Mouse (Mus musculus) adrenal gland, postnatal 10 days (tissue): ENCODE data around the gene Gmppa. TPM values are rescaled to one million over a fixed set of nuclear protein-coding genes. Genes with fewer than 3 reads are reported as not detected.

ENCODE experiments used
- DNase-seq: peaks from one replicate; pipeline ENCODE4 v3.0.0; 2021; ENCODE audit warnings: mixed read lengths
- total RNA-seq, 2 experiments: library from RNA; stranded (reverse); gene quantifications; 2 replicates each; pipeline ENCODE4 v1.2.3; 2021

Gmppa gene
- total RNA-seq, 2 experiments from 2014 or later: 58.6 to 61.8 TPM

DNA sequence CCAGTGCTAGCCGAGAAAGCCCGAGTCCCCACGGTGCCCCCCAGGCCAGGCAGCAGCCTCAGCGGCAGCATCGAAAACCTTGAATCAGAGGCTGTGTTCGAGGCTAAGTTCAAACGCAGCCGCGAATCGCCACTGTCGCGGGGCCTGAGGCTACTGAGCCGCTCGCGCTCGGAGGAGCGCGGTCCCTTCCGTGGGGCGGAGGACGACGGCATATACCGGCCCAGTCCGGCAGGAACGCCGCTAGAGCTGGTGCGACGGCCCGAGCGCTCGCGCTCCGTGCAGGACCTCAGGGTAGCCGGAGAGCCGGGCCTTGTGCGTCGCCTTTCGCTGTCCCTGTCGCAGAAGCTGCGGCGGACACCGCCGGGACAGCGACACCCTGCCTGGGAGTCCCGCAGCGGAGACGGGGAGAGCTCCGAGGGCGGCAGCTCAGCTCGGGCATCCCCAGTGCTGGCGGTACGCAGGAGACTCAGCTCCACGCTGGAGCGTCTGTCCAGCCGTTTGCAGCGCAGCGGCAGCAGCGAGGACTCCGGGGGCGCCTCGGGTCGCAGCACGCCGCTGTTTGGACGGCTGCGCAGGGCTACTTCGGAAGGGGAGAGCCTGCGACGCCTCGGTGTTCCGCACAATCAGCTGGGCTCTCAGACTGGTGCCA, 12.8 kb upstream of the Gmppa start:
- DNase-seq: peak; percentile 70

DNA sequence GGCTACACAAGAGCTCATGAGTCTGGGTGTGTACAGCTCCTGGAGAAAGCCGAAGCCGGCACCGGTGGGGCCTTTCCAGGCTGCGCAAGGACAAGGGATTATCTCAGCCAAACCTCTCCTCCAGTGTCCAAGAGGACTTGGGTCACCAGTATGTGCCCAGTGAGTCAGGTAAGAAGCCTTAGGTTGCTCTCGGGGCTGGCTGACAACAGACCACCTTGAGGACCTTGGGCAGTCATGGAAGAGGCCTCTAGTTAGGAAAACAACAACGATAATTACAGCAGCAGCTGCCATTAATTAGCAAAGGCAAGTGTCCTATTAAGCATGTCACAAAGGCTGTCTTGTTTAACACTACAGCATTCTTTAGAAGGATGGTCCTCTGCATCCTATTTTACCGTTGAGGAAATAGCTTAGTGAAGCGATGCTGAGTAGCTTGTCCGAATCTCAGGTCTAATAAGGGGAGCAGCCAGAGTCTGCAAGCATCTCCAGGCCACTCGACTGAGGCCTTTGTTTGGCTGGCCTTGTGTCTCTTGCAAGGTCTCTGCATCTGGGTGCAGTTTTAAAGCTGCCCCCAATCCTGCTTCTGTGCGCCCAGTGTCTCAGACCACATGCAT, 11.8 kb upstream of the Gmppa start:
- no peak for DNase-seq

DNA sequence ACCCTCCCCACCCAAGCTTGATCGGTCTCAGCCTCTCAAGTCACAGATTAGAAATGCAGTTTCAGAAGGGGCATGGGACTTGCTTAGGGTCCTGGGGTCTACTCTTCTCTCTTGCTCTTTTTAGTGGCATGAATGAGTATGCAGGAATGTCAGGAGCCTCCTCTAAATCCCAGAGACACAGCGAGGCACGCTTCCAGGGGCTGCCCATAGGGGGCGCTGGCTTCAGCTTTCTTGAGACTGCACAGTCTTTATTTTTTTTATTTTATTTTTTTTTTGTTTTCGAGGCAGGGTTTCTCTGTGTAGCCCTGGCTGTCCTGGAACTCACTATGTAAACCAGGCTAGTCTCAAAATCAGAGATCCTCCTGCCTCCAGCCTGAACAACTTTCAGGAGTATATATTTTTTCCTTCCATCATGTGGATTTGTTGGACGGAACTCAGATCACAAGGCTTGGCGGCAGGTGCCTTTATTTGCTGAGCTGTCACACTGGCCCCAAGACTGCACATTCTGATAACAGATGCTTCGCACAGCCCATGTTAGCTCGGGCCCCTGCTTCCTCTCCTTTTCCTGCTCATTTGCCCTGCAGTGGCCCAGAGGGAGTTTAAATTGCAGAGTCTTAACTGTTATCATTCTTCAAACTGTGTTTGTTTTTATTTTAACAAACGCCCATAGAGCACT, 9.8 kb upstream of the Gmppa start:
- DNase-seq: peak; percentile 60

DNA sequence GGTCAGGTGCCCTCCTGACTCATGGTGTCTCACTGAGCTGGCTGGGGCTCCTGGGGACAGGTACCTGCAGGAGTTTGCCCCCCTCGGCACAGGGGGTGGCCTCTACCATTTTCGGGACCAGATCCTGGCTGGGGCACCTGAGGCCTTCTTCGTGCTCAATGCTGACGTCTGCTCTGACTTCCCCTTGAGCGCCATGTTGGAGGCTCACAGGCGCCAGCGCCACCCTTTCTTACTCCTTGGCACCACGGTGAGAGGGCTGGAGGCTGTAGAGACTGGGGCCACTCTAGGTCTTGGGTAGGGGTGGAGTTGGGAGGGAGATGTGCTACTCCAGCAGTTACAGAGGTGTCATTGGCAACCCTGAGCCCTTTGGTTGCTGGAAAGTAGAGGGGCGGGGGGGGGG, 3.1 kb downstream of the Gmppa start:
- no peak for DNase-seq

DNA sequence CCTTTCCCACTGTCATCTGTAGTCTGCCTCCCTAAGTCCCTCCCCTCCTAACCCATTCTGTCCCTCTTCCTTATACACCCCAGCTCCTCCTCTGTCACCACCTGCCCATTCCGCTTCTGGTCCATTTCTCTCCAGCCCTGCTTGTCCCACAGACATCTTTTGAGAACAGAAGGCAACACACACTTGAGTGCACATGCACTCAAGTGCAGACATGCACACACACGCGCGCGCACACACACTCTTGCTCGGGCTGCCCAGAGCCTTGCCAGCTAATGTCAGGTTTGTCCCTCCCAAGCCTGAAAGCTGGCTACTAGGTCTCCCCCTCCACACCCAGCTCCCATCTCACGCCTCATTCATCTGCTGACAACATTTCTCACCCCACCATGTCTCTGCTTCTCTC, 4.9 kb downstream of the Gmppa start:
- no peak for DNase-seq

DNA sequence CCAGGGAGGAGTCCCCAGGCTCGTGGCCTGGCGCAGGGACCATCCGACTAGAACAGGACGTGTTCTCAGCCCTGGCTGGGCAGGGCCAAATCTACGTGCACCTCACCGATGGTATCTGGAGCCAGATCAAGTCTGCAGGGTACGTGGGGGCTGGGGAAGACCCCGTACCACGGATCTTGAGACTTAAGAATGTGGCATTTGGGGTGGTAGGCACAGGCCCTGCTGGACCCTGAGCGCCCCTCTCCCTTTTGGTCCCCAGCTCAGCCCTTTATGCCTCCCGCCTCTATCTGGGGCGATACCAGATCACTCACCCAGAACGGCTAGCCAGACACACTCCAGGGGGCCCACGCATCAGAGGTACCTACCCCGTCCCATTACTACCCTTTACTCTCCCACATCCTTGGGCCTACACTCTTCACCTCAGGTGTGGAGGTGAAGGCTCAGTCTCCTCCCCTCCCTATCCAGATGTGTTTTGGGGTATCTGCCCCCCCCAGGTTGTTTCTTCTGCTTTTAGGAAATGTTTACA, 5.8 kb downstream of the Gmppa start:
- DNase-seq: no peak

DNA sequence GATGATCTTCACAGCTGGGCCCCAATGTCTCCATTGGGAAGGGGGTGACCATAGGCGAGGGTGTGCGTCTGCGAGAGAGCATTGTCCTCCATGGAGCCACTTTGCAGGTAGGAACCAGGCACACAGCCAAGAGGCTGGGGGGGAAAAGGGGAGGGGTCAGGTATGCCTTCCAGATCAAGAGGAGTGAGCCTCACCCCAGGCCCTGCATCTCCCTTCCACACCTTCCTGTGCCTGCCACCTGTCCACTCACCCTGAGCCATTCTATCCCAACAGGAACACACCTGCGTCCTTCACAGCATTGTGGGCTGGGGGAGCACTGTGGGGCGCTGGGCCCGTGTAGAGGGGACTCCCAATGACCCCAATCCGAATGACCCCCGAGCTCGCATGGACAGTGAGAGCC, 6.4 kb downstream of the Gmppa start:
- no peak for DNase-seq

DNA sequence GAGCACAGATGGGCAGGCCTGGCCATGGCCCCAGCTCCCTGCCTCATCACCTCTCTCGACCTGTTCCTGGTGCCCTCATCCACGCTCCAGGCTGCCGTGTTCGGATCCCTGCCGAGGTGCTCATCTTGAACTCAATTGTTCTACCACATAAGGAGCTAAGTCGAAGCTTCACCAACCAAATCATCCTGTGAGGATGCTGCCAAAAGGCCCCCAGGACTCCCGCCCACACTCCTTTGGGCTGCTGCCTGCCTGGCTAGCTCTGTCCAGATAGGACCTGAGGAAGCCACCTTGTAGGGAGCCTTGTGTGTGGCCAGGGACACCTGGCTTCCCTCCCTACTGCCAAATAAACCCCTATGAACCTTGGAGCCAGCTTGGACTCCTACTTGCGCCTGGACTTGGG, 7.1 kb downstream of the Gmppa start:
- no peak for DNase-seq

DNA sequence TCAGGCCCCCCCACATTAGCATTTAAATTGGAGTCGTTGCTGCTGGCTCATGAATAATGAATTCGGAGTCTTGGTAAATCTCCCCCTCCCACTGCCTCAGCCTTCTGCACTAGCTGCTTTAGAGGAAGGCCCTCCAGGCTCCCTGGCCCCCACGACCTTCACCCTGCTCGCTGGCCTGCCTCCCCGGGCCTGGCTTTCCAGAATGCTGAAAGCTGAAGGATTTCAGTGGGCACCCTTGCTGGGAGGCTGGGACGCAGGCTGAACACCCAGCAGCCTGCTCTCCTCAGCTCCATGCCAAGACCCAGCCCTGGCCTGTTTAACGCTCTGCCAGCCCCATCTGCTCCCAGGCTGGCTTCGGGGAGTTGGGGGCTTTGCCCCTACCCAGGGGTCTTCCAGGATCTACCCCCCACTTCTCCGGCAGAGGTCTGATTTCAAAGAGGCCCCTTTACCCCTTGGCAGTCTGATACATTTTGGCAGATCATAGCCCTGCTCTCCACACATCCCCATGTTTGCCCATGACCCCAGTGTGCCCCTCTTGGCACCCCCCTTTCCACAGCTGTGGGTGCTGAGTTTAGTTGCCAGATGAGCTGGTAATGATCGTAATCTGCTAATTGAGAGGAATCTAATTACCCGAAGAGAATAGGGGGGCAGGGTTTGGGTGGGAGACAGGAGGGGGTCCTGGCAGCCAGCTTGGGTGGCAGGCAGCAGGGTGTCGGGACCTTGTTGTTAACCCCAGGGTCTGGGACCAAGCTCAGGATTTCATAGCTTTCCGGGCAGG, 7.7 kb downstream of the Gmppa start:
- DNase-seq: no peak

DNA sequence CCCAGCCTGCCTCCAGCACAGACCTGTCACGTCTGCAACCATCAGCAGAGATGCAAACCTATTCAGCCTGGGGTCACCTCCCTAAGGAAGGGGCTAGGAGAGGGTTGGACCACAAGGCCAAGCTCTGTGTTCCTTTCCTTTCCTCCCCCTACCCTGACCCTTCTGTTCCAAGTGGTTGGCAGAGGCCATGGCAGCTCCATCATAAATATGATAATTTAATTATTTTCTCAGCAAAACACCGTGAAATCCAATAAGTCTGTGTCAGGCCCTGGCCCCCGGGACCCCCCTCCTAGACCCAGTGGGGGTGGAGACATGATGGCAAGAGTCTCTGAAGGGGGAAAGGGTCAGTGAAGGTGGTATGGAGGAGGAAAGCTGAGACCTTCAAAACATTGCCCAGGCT, 8.5 kb downstream of the Gmppa start:
- DNase-seq: no peak

DNA sequence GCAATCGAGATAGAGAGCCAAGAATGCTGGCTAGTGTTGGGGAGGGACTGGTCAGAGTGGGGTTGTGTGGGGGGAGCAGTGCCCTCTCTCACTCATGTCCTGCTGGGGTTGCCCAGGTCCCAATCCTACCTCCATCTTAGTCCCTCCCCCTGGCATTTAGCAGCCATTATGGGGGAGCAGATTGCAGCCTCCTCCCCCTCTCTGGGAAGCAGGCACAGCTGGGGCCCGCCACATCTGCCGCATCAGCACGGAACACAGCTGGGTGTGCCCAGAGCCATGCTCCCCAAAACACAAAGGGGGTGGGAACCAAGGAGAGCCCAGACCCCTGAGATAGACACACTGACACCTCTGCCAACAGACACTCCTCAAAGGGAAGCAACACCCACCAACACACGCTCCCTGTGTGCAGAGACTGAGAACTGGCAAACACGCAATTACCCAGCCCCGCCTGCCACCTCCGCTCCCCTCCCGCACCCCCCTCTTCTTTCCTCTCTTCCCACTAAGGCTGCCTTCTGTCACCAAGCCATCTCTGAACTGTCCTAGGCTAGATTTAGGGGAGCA, 9.5 kb downstream of the Gmppa start:
- DNase-seq: no peak

DNA sequence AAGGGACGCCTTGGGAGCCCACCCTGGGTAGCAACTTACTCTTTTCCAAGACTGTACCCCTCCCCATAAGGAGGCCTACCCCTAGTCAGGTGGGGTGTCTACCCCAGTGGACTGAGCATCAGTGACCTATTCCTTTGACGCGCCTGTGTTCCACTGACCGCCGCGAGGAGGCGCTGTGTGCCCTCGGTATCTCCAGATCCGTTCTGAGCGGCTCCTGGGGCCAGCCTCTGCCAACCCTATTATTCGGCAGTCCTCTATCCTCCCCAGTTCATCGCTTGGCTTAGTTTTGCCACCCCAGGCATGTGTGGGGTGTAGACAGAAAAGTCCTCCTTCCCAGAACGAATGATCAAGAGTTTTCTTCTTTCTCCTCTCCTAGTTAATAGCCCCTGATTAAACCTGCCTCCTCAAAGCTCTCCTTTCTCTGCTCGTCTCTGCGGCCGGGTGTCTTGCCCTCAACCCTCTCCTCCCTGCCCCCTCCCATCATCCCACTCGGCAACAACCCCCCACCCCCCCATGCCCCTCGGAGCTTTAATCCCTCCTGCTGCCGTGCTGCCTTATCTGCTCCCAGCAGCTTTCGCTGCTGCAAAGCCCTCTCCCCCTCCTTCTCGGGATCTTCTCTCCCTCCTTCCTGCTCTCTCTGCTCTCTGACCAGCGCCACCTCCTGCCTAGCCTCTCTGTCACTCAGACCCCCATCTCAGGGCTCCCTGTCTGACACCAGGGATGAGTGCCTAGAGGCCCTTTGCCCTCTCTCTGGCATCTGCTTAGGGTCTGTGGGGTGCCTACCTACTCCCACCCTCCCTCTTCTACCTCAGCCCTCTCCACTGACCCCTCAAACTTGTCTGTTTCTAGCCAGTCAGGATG, 10.3 kb downstream of the Gmppa start:
- peak; percentile 85 for DNase-seq

DNA sequence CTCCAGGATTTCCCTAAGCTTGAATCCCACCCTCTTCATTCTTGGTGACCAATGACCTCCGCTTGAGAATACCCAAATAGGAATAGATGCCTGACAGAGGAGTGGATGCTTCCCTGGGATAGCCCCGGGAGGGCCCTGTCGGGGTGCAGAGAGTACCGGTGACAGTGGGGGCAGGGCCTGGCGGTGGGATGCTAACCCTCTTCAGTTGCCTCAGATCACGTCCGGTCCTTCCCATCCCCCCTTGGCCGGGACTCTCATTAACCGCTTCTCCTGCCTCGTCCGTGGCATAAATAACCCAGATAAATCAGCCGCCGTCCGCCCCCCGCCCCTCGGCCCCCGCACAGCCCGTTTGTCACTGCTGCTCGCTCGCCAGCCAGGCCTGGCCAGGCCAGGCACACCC, 10.9 kb downstream of the Gmppa start:
- DNase-seq: peak; percentile 16

DNA sequence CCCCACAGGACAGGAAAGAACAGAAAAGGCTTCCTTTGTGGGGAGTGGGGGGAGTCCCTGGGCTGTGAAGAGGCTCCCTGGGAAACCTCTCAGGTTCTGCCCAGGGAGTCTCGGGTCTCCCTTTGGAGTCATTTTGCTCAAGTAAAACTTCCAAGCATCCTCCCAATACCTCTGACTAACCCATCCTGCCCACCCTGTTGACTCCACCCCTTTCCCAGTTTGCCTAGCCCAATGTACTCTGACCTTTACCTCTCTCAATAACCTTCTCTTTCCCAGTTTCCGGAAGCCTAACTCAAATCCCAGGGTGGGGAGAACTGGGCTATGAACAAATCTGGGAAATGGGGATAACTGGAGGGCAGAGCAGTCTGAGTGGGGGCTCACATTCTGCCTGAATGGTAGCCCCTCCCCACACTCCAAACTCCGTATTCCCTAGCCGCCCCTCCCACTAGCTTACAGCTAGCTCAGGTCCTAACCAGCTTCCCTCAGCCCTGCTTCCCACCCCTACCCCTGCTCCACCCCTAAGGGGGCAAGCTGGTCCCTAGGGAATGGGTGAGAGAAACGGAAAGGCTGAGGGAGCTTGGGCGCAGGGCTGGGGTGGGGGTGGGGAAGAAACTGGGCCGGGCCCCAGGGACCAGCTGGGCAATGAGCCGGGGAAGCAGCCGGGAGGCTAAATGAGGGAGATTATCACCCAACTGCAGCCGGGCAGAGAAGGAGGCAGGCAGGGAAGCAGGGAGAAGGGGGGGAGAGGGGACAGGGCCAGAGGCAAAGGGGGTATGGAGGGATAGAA, 11.7 kb downstream of the Gmppa start:
- DNase-seq: peak; percentile 22

DNA sequence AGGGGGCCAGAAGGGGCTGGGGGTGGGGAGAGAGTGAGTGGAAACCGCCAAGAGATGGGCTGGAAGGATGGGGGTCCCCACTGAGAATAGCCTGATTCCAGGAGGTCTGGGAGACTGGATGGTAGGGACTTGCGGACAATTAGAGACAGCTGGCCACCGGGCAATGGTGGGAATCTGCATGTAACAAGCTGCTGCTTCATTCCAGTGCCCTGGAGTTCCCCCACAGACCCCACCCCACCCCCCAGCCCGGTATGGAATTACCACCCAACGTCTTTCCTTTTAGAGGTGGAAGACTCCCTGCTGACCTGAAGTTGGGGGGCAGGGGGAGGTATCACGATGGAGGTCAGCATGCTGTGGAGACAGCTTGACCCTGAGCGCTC, 12.3 kb downstream of the Gmppa start:
- no peak for DNase-seq

DNA sequence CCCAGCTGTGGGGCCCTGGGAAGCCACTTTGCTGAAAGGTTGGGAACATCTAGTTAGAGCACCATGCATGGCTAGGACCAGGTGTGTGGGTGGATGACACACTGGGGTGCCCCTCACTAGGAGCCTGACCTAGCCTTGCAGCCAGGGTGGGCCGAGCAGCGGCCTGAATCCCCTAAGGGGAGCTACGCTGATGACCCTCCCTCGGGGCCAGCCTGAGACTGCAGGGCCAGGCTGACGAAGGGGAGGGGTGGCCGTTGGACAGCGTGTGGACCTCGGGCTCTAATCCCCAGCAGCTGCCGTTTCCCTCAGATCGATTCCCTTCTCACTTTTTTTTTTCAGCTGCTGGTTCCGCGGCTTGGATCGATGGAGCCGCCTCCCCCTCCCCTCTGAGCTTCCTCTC, 13.2 kb downstream of the Gmppa start:
- DNase-seq: no peak

DNA sequence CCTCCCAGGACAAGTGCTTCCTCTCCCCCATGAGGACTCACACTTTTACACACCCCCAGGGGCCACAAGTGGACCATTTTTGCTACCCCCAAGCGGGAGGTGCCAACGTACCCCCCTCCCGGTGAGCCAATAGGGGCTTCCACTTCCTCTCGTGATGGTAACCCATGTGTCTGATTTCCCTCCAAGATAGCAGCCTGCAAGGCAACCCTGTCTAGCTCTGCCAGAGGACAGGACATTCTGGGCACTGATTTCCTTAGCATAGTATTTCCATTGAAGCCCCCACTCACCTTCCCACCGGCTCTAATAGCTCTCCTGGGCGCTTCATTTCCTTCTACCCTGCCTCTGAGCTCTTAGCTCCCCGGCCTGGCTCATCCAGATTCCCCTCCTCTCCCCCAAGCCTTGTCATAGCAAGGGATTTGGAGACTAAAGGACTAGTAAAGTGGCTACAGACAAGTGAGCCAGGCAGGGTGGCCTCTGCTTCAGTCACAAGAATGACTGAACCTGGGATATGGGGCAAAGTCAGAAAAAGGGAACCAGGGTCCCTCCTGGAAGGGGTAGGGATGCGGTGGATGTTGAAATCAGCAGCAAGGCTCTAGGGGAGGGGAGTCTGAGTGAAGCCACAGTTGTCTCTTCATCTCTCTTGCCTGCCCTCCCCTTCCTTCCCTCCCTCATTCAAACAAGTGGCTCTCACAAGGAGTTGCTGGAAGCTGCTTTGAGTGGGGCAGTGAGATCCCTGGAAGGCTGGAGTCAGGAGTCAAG, 13.8 kb downstream of the Gmppa start:
- DNase-seq: no peak

DNA sequence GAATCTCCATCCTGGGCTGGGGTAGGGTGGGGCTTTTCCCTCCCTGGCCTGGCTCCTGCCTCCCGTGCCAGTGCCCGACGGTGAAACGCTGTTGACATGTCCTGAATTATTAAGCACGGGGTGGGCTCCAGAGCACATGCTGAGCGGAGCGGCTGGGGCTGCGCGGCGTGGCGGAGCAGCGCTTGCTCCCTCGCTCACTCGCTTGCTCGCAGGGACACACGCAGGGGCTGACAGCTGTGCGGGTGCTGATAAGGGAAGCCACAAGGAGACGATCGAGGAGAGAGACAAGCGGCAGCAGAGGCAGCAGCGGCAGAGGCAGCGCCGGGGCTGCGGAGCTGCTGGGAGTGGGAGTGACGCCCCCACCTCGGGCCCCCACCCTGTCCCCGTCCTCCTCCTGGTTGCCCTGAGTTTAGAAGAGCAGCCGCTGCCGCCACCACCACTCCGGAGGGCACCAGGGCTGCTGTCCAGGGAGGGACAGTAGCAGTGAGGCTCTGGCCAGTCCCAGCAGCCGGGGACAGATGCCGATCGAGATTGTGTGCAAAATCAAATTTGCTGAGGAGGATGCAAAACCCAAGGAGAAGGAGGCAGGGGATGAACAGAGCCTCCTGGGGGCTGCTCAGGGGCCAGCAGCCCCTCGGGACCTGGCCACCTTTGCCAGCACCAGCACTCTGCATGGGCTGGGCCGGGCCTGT, 14.7 kb downstream of the Gmppa start, which contains the start of gene Asic4:
Asic4 (plus strand) TSS at position 123 of the 692 bp plus-strand sequence.
- DNase-seq: no peak

DNA sequence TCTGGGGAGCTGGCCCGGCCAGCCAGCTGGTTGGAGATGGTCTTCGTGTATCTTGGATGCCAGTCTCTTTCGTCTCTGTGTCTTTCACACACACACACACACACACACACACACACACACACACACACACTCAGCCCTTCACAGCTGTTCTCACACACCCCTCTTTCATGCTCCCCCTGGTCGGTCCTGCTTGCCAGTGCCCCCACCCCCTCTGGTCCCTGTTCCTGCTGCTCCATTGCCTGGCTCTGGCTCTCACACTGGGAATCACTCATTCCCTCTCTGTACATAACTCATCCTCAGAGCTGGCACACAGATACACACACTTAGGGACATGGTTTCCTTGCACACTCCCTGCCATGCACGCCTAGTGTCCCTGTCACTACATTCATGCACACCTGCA, 16.2 kb downstream of the Gmppa start:
- no peak for DNase-seq
